ENCODE assay signal across 11 mouse cellular contexts in genomic region chr7:28963399-28963923, GRCm38 (mm10). TPM values are rescaled to one million over a fixed set of nuclear protein-coding genes. Genes with fewer than 3 reads are reported as not detected.
A peak's percentile ranks its signal among the peaks of the same experiment; 100 is the strongest.
DNase-seq lines count a peak whose midpoint lies in the region; ATAC-seq and TF ChIP-seq lines count a peak whose summit lies in the region.
"Had no signal": no experiment of that assay in that cellular context is flagged by ENCODE, and none has a peak within 500 bp of the region (broad histone marks: within the 10 kb centered on the region; RNA-seq: fewer than 3 reads in every experiment).

No protein-coding gene starts in this region.

- H3K9me3 ChIP-seq in kidney, embryonic 16.5 days (ENCODE audit: low read length) = no peaks in the 10 kb centered on the region
- no peaks in the 10 kb centered on the region for H3K9me3 ChIP-seq in E14TG2a.4 (ENCODE audit: low read length)
- no peaks in the 10 kb centered on the region for H3K9me3 ChIP-seq in limb, embryonic 14.5 days (ENCODE audit: control insufficient read depth, low read length)

- no peak overlapping the region for H3K9ac ChIP-seq in kidney, embryonic 16.5 days (replicated peaks; ENCODE audit: low read length)
- H3K9ac ChIP-seq in limb, embryonic 14.5 days (ENCODE audit: low read depth, low read length, severe bottlenecking) = no peak overlapping the region

- no peaks in the 10 kb centered on the region for H3K36me3 ChIP-seq in kidney, embryonic 16.5 days (ENCODE audit: insufficient read depth, low read length)
- peaks cover 21% of the 10 kb centered on the region for H3K36me3 ChIP-seq in E14TG2a.4 (ENCODE audit: insufficient read depth, low read length)
- no peaks in the 10 kb centered on the region for H3K36me3 ChIP-seq in limb, embryonic 14.5 days (ENCODE audit: control insufficient read depth, insufficient read depth, low read length)

- WGBS in kidney, embryonic 16.5 days = 60% methylated on average over 3 of the region's 3 CpGs
- WGBS in limb, embryonic 14.5 days = 86% methylated on average over 3 of the region's 3 CpGs

- H3K4me1 ChIP-seq in kidney, embryonic 16.5 days (ENCODE audit: insufficient read depth, low read length) = peaks cover 35% of the 10 kb centered on the region
- peaks cover 82% of the 10 kb centered on the region for H3K4me1 ChIP-seq in E14TG2a.4 (replicated peaks; ENCODE audit: low read depth, low read length)
- peaks cover 31% of the 10 kb centered on the region for H3K4me1 ChIP-seq in limb, embryonic 14.5 days (ENCODE audit: control insufficient read depth, insufficient read depth, low read length)

- no peak overlapping the region for H3K4me3 ChIP-seq in kidney, embryonic 16.5 days (ENCODE audit: low read length)
- H3K4me3 ChIP-seq in E14TG2a.4 (replicated peaks; ENCODE audit: low read length) = peak overlapping the region; percentile 65
- no peak overlapping the region for H3K4me3 ChIP-seq in limb, embryonic 14.5 days (replicated peaks; ENCODE audit: low read length)

- H3K27me3 ChIP-seq in kidney, embryonic 16.5 days (ENCODE audit: insufficient read depth, low read length) = no peaks in the 10 kb centered on the region
- no peaks in the 10 kb centered on the region for H3K27me3 ChIP-seq in E14TG2a.4 (ENCODE audit: insufficient read depth, low read length)
- no peaks in the 10 kb centered on the region for H3K27me3 ChIP-seq in limb, embryonic 14.5 days (ENCODE audit: control insufficient read depth, insufficient read depth, low read length)

- no peak for TF ChIP-seq CTCF in E14TG2a.4 (conservative IDR thresholded peaks at IDR 0.05; ENCODE audit: low read length)

- H3K27ac ChIP-seq in kidney, embryonic 16.5 days (ENCODE audit: low read length) = peak overlapping the region; percentile 89
- H3K27ac ChIP-seq in limb, embryonic 14.5 days (replicated peaks; ENCODE audit: low read depth, low read length) = peak overlapping the region; percentile 88; the same call in 1 of the 2 replicates

- no peak overlapping the region for H3K4me2 ChIP-seq in kidney, embryonic 16.5 days (replicated peaks; ENCODE audit: low read depth, low read length)
- no peak overlapping the region for H3K4me2 ChIP-seq in limb, embryonic 14.5 days (replicated peaks; ENCODE audit: low read depth, low read length, severe bottlenecking)

- ATAC-seq in kidney, embryonic 16.5 days (ENCODE audit: low FRiP score, low TSS enrichment) = no peak
- no peak for ATAC-seq in limb, embryonic 14.5 days (ENCODE audit: low FRiP score, low read depth)

- peak; percentile 33 for DNase-seq in cerebellum, adult 9-10 months
- DNase-seq in cerebellum, postnatal 25 days = no peak
- no peak for DNase-seq in kidney, adult 8-10 months
- DNase-seq in limb, embryonic 14.5 days (ENCODE audit: low spot score) = no peak
- DNase-seq in cerebellum, postnatal 14 days = no peak
- no peak for DNase-seq in frontal cortex, adult 2 months (ENCODE audit: extremely low spot score in 1 of 2, low spot score in 1 of 2)
- DNase-seq: adrenal gland, adult 8-10 months; gastrocnemius, postnatal 14 days; left cerebral cortex, postnatal 4 days had no signal

- TF ChIP-seq POLR2A in limb, embryonic 14.5 days (IDR thresholded peaks at IDR 0.05; ENCODE audit: borderline replicate concordance, extremely low read depth, insufficient read depth, insufficient read length) = no peak

RNA-seq across cellular contexts. Expression of gene Actn4, which starts 1.3 kb away (rescaled TPM):
- 360 and 374 TPM in 2 replicates for polyA plus RNA-seq in kidney, embryonic 16.5 days (2015; fragmentation: Nextera tagmentation; extraction: Ambion mirVana)
- 268 and 299 TPM in 2 replicates for polyA plus RNA-seq in limb, embryonic 14.5 days (2012; rRNA removed)
- polyA plus RNA-seq in limb, embryonic 14.5 days (2014; fragmentation: Nextera tagmentation; extraction: Ambion mirVana) = 295 and 304 TPM in 2 replicates
- polyA plus RNA-seq in frontal cortex, adult 2 months (2012; rRNA removed) = 214 and 220 TPM in 2 replicates

RNA-seq across cellular contexts. Expression of gene Eif3k, which starts 18.2 kb away (rescaled TPM):
- polyA plus RNA-seq in kidney, embryonic 16.5 days (2015; fragmentation: Nextera tagmentation; extraction: Ambion mirVana) = 406 and 407 TPM in 2 replicates
- 473 and 518 TPM in 2 replicates for polyA plus RNA-seq in limb, embryonic 14.5 days (2012; rRNA removed)
- 450 TPM in 2 replicates for polyA plus RNA-seq in limb, embryonic 14.5 days (2014; fragmentation: Nextera tagmentation; extraction: Ambion mirVana)
- polyA plus RNA-seq in frontal cortex, adult 2 months (2012; rRNA removed) = 311 and 352 TPM in 2 replicates

RNA-seq across cellular contexts. Expression of gene Map4k1, which starts 18.4 kb away (rescaled TPM):
- polyA plus RNA-seq in kidney, embryonic 16.5 days (2015; fragmentation: Nextera tagmentation; extraction: Ambion mirVana) = 9.7 and 10.1 TPM in 2 replicates
- polyA plus RNA-seq in limb, embryonic 14.5 days (2012; rRNA removed) = 9.3 and 9.5 TPM in 2 replicates
- 6.4 and 7.0 TPM in 2 replicates for polyA plus RNA-seq in limb, embryonic 14.5 days (2014; fragmentation: Nextera tagmentation; extraction: Ambion mirVana)
- polyA plus RNA-seq in frontal cortex, adult 2 months (2012; rRNA removed) = 3.1 and 3.8 TPM in 2 replicates
